Mouse (Mus musculus): Measurements from ENCODE around the gene Adam17.

DNA sequence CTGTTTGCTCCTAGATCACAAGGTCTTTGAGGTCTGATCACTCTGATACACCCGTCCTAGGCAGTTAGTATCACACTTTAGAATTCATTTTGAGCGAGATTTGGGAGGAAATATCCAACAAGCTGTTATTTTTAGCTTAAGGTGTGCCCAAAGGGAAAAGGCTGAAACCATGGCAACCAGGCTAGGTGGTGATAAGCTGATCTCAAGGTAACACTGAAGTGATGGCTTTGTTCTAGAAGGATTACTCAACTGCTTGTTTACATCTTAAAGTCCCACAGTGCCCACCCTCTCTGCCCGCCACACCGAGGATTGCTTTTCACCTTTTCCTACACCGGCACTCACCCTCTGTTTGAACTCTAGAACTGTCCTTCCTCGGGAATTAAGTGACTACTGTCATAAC, 83.8 kb downstream of the Adam17 start:
- TF ChIP-seq TAL1 (conservative IDR thresholded peaks at IDR 0.05; ENCODE audit: low read depth, low read length) = no peak
- TF ChIP-seq CTCF (IDR thresholded peaks at IDR 0.05; ENCODE audit: low read depth, low read length) = no peak
